Mouse (Mus musculus) MEL-GATA-1-ER (cell line): Measurements from ENCODE around the gene Ubiad1.
A peak's percentile ranks its signal among the peaks of the same experiment; 100 is the strongest.

Source experiments
- DNase-seq: peaks from one replicate; pipeline ENCODE4 v3.0.0-alpha.2; 2012; ENCODE audit warnings: low read depth; ENCODE audit errors: extremely low read depth

Ubiad1 gene

DNA sequence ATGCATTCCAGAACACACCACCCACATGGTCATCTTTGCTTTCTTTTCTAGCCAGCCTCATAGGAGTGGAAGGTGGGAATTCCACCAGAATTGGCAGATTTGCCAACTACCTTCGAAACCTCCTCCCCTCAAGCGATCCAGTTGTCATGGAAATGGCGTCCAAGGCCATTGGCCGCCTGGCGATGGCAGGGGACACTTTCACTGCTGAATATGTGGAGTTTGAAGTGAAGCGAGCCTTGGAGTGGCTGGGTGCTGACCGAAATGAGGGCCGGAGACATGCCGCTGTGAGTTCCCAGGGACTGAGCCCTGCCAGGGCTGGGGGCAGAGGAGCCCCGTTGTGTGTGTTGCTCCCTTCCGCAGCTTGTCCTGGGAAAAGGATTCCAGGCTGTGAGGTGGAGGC lies 9.1 kb upstream of the Ubiad1 start:
- DNase-seq: no peak

GRCm38 (mm10) chr4:148448853-148449245 lies 4.3 kb upstream of the Ubiad1 start:
- no peak for DNase-seq

GRCm38 (mm10) chr4:148448179-148448852 lies 3.7 kb upstream of the Ubiad1 start, which contains the start of gene Mtor:
Gene Mtor, plus strand, starts transcription at chr4:148448611.
- DNase-seq: peak; percentile 99

GRCm38 (mm10) chr4:148442598-148442997 lies 2.0 kb downstream of the Ubiad1 start:
- DNase-seq: no peak

DNA sequence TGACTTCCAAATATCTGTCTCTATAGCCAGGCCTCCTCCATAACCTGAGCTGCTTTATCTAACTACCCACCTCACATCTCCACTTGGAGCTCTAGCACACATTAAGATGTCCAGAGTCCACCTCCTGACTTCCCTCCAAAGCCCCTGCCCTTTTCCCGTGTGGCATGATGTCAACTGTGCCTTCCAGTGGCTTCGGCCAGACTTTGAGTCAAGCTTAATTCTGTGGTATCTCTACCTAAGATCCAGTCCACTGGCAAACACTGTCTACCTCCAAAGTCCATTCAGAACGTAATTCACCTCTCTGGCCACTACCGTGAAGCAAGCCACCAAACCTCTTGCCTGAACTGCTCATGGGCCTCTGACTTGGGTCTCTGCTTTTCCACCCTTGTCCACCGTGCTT lies 2.6 kb downstream of the Ubiad1 start:
- no peak for DNase-seq

- no peak for DNase-seq
These were observed 8.8 kb downstream of the Ubiad1 start for GRCm38 (mm10) chr4:148435657-148436330.

- no peak for DNase-seq
These were observed 9.5 kb downstream of the Ubiad1 start for GRCm38 (mm10) chr4:148435106-148435505.

DNA sequence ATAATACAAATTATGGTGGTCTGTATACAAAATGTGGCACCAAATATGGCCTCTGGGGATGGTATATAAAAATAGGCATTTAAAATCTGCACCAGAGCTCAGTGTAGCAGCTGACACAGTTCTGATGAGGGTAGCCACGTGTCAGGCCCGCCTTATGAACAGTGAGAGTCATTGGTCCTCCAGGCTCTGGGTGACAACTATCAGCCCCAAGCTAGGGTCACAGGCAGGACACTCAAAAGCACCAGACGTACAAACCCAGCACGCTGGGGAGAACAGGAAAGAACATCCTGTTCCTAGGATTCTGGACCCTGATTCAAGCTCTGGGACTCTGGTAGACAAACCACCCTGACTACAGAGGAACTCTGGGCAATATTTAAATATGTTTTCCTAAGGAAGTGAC lies 10.0 kb downstream of the Ubiad1 start:
- DNase-seq: no peak

DNA sequence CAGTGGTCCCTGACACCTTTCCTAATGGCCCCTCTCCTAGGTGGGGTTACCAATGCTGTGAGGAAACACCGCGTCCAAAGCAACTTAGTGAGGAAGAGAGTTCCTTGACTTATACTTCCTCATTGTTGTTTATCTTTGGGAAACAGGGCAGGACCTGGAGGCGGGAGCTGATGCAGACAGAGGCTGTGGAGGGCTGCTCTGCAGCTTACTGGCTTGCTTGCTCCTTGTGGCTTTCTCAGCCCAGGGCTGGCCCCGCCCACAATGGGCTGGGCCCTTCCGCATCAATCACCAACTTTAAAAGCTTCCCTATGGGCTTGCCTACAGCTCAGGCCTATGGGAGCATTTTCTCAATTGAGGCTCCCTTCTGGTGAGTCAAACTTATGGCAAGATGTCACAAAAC lies 10.8 kb downstream of the Ubiad1 start:
- DNase-seq: peak; percentile 52

GRCm38 (mm10) chr4:148433336-148433735 lies 11.2 kb downstream of the Ubiad1 start:
- no peak for DNase-seq

GRCm38 (mm10) chr4:148432488-148432887 lies 12.1 kb downstream of the Ubiad1 start:
- DNase-seq: no peak

DNA sequence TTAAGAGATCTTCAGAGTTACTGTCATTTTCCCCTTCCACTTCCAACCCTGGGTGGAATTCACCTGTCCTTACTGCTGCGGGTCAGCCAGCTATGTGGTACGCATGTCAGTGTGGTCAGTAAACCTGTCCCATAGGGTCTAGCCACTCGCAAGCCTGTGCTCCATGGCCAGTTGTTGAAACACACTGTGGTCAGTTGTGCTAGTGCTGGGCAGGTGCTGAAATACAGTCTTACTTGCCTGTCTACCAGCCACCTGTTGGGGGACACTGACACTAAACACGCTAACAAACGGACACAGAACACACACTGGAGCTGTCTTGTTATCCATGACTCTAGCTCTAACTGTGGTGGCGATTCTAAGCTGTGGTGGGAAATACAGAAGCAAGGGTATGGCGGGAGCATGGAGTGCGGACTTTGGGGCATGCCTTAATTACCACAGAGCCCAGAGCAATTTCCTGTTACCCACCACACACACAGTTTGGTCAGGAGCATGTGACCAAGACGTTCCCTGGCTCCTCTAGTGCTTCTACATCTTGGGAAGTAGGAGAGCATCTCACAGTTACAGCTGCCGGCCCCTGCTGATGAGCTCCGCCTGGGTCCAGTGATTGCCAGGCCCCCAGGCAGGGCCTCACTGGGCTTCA lies 13.6 kb downstream of the Ubiad1 start:
- DNase-seq: no peak

GRCm38 (mm10) chr4:148429686-148430085 lies 14.9 kb downstream of the Ubiad1 start:
- no peak for DNase-seq

DNA sequence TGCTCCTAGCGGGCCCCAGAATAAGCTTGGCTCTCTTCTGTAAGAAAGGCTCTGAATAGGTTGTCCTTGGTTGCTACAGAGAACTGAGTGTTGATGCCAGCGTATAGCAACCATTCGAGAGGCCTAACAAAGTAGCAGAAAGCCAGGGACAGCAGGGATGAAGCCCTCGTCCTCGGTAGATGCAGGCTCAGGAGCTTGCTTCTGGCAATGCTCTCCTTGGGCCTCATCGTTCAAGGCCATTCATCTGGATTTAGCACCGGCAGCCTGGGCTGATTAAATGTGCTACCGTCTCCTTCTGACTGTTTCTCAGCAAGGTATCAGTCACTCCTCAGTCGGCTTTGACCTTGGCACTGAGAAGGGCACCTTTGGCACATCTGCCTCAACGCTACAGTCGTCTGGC lies 15.4 kb downstream of the Ubiad1 start:
- no peak for DNase-seq

GRCm38 (mm10) chr4:148428544-148428943 lies 16.0 kb downstream of the Ubiad1 start:
- DNase-seq: peak; percentile 36

DNA sequence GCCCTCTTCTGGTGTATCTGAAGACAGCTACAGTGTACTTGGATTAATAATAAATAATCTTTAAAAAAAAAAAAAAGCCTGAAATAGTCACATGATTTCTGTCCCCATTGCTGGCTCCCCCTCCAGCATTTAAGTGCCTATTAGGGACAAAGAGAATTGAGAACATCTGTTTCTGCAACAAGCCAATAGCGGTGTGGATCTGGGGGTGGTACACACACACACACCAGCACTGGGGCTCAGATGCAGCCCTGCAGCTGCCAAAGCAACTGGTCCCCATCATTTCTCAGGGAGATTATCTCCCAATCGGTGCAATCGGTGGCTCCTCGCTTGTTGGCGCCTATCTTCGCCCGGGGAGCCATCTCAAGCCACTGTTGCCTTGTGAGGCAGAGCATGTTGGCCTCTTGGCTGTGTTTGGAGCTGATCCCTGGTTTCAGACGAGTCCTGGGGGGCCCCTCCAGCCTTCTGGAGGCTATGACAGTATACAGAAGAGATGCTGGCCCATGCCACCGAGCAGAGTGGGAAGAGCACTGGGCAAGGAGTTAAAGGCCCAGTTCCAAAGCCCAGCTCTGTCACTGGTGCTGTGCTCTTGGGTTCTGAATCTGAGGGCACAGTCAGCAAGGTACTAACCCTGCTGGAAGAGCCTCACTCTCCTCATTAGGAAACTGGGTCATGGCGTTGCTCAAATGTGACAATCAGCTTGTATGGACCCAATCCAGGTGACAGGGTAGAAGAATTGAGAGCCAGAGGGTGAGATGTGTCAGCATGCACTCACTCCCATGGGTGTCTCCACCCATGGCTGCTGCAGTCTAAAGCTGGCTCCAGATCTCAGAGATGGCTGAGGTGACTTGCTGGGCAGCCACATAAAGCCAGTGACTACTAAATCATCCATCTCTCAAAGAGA lies 17.4 kb downstream of the Ubiad1 start:
- no peak for DNase-seq

DNA sequence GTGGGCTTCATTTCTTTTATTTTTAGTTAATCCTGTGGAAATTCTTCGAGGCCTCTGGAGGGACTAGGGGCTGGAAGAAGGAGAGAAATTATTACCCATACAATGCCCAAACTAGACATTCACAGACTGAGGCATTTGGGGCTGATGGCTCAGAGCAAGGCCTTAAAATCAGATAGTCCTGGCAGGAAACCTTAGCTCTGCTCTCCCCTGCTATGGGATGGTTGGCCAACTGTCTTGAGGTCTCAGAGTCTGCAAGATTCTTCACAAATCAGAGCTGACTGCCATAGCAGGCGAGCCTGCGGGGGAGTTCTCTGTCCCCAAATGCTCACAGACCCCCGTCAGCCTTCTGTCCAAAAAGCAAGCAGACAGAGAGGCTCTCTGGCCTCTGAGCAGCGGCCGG lies 27.0 kb downstream of the Ubiad1 start:
- no peak for DNase-seq

GRCm38 (mm10) chr4:148417074-148417526 lies 27.5 kb downstream of the Ubiad1 start:
- no peak for DNase-seq

- DNase-seq: no peak
These were observed 29.0 kb downstream of the Ubiad1 start for GRCm38 (mm10) chr4:148415575-148415974.

- no peak for DNase-seq
These were observed 36.2 kb downstream of the Ubiad1 start for GRCm38 (mm10) chr4:148408256-148408975.

GRCm38 (mm10) chr4:148405255-148405788 lies 39.2 kb downstream of the Ubiad1 start:
- no peak for DNase-seq
